14 mouse cellular contexts compared by ENCODE assay signal in genomic region chr5:143641503-143641902, GRCm38 (mm10). TPM values are rescaled to one million over a fixed set of nuclear protein-coding genes. Genes with fewer than 3 reads are reported as not detected.
DNase-seq lines count a peak whose midpoint lies in the region; ATAC-seq and TF ChIP-seq lines count a peak whose summit lies in the region.
"Had no signal": no experiment of that assay in that cellular context is flagged by ENCODE, and none has a peak within 500 bp of the region (broad histone marks: within the 10 kb centered on the region; RNA-seq: fewer than 3 reads in every experiment).

No protein-coding gene starts in this region.

- TF ChIP-seq POLR2A in embryonic fibroblast, embryonic 13.5 days (IDR thresholded peaks at IDR 0.05; ENCODE audit: low read depth, low read length): no peak

- WGBS in liver, embryonic 15.5 days (ENCODE audit: insufficient replicate concordance): 80% methylated on average over 3 of the region's 3 CpGs

- H3K27me3 ChIP-seq in liver, embryonic 15.5 days: no peaks in the 10 kb centered on the region
- H3K27me3 ChIP-seq: hindbrain, embryonic 15.5 days; midbrain, embryonic 15.5 days had no signal

- ATAC-seq in liver, embryonic 15.5 days (ENCODE audit: insufficient read depth): no peak
- ATAC-seq: midbrain, embryonic 15.5 days had no signal

- no peak overlapping the region for H3K4me3 ChIP-seq in layer of hippocampus, adult 2 months
- H3K4me3 ChIP-seq in brown adipose tissue, adult 24 weeks (ENCODE audit: insufficient read depth, low read depth, low read length): no peak overlapping the region
- H3K4me3 ChIP-seq in embryonic fibroblast, embryonic 13.5 days (ENCODE audit: insufficient read depth, low read length): peak overlapping the region; percentile 21
- H3K4me3 ChIP-seq in liver, embryonic 15.5 days (replicated peaks): no peak overlapping the region
- H3K4me3 ChIP-seq: hindbrain, embryonic 15.5 days; midbrain, embryonic 15.5 days had no signal

- H3K4me2 ChIP-seq in liver, embryonic 15.5 days: no peak overlapping the region
- H3K4me2 ChIP-seq: hindbrain, embryonic 15.5 days; midbrain, embryonic 15.5 days had no signal

- no peak for TF ChIP-seq CTCF in layer of hippocampus, adult 2 months (conservative IDR thresholded peaks at IDR 0.05)
- TF ChIP-seq CTCF in embryonic fibroblast, embryonic 13.5 days (IDR thresholded peaks at IDR 0.05; ENCODE audit: borderline replicate concordance, insufficient read depth, low read length): no peak

- H3K9ac ChIP-seq in liver, embryonic 15.5 days: no peak overlapping the region
- H3K9ac ChIP-seq: hindbrain, embryonic 15.5 days; midbrain, embryonic 15.5 days had no signal

- DNase-seq in layer of hippocampus, adult 2 months (ENCODE audit: low spot score in 2 of 2): no peak
- no peak for DNase-seq in layer of hippocampus, adult 9-10 months (ENCODE audit: low spot score)
- no peak for DNase-seq in urinary bladder, postnatal 4 days (ENCODE audit: low spot score in 2 of 2)
- DNase-seq in left cerebral cortex, adult 9 months (ENCODE audit: low spot score in 2 of 2): no peak
- DNase-seq: adrenal gland, postnatal 14 days; cerebellum, adult 9-11 months; kidney, adult 2 months; kidney, postnatal 25 days; thymus, postnatal 4 days had no signal

- peaks cover 30% of the 10 kb centered on the region for H3K4me1 ChIP-seq in brown adipose tissue, adult 24 weeks (ENCODE audit: control insufficient read depth, insufficient read depth, insufficient read length, low read length)
- H3K4me1 ChIP-seq in embryonic fibroblast, embryonic 13.5 days (ENCODE audit: control insufficient read depth, insufficient read depth, low read length): peaks cover 21% of the 10 kb centered on the region
- H3K4me1 ChIP-seq in liver, embryonic 15.5 days (replicated peaks): peaks cover 91% of the 10 kb centered on the region
- H3K4me1 ChIP-seq: midbrain, embryonic 15.5 days had no signal

- peak overlapping the region; percentile 52 for H3K27ac ChIP-seq in layer of hippocampus, adult 2 months
- H3K27ac ChIP-seq in brown adipose tissue, adult 24 weeks (replicated peaks; ENCODE audit: low read depth, low read length): peak overlapping the region; percentile 2; the same call in 1 of the 2 replicates
- peak overlapping the region; percentile 97 for H3K27ac ChIP-seq in embryonic fibroblast, embryonic 13.5 days (ENCODE audit: insufficient read depth, low read length)
- 0 out of 2 replicates have a peak overlapping the region, but pooled peaks have one; percentile 10 for H3K27ac ChIP-seq in liver, embryonic 15.5 days (replicated peaks)
- H3K27ac ChIP-seq: hindbrain, embryonic 15.5 days; midbrain, embryonic 15.5 days had no signal

- no peaks in the 10 kb centered on the region for H3K9me3 ChIP-seq in liver, embryonic 15.5 days (replicated peaks)
- H3K9me3 ChIP-seq: hindbrain, embryonic 15.5 days; midbrain, embryonic 15.5 days had no signal

- H3K36me3 ChIP-seq in liver, embryonic 15.5 days (replicated peaks): peaks cover 4% of the 10 kb centered on the region; the same call in 1 of the 2 replicates
- H3K36me3 ChIP-seq: hindbrain, embryonic 15.5 days; midbrain, embryonic 15.5 days had no signal

RNA-seq across cellular contexts. Expression of gene Cyth3, which starts 19.3 kb away (rescaled TPM):
- 10 to 100 TPM; 43.7 to 46.1 TPM for total RNA-seq in layer of hippocampus, adult 2 months (2021)
- polyA plus RNA-seq in brown adipose tissue, adult 24 weeks (2012; ENCODE audit: insufficient read depth, insufficient read length, missing spikeins): 11.9 and 13.7 TPM in 2 replicates
- polyA plus RNA-seq in embryonic fibroblast, embryonic 13.5 days (2011; ENCODE audit: insufficient read length, low read depth, missing spikeins): 130 and 134 TPM in 2 replicates
- polyA plus RNA-seq in liver, embryonic 15.5 days (2015; fragmentation: Nextera tagmentation; extraction: Ambion mirVana): 35.7 and 37.5 TPM in 2 replicates

Comparison
In these comparisons a context has a peak if more than half of its experiments do, and no peak if none do; other contexts are left out.
1. H3K27ac ChIP-seq: peak in every context shown above with its lines; median percentile 97 in embryonic fibroblast, embryonic 13.5 days; 52 in layer of hippocampus, adult 2 months; 10 in liver, embryonic 15.5 days; 2 in brown adipose tissue, adult 24 weeks.